Mouse (Mus musculus) lung, postnatal 0 days (tissue): ENCODE measurements around the gene Fmo1.

Source experiments
- CTCF ChIP-seq: IDR thresholded peaks from 2 replicates; pipeline ENCODE4 v1.5.1; 2016; ENCODE audit warnings: antibody characterized with exemption, mild to moderate bottlenecking
- EP300 ChIP-seq: IDR thresholded peaks from 2 replicates; pipeline ENCODE4 v1.6.1; 2016; ENCODE audit warnings: antibody characterized with exemption, mild to moderate bottlenecking, control low read depth

DNA sequence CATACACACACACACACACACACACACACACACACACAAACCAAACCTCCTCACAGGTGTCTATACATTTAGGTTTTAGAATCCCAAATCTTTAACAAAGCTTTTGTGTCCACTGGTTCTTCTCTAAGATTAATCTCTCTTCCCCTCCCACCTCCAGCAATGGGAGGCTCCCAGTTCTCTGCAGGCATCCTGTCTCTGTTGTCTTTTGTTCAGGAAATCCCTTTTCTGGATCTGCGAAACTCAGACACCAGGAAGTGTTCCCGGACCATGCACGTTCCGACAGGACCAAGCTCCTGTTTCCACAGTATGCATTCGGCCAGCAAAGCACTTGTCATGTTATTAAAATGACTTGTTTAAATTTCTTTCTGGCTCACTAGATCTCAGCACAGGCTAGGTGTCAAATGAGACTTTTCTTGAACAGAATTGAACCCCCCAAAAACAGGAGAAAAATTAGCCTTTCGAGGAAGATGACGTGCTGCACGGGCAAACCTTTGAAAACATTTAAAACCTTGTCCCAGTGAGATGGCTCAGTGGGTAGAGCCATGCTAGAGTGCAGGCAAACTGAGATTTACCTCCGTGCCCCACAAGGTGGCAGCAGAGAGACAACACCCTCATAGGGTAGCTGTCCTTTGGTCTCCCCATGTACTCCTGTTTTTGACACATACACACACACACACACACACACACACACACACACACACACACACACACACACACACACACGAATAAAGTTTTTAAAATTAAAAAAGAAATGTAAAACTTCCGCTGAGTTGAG is 13.4 kb upstream of the Fmo1 start:
- TF ChIP-seq CTCF: peak; percentile 80
- TF ChIP-seq EP300: peak; percentile 91
